Mouse (Mus musculus) ES-Bruce4 (cell line): ENCODE measurements at regions not wholly inside any gene's neighbourhood (a gene's known extent, or its start where the extent isn't known, plus 50 kb on each side); places are given as distances from the start of the nearest gene placed in this dataset.

Experiments used
- CTCF ChIP-seq: IDR thresholded peaks from one replicate; pipeline ENCODE4 v1.8.1; 2011; ENCODE audit warnings: low read depth, low read length
- EP300 ChIP-seq: IDR thresholded peaks from 2 replicates; pipeline ENCODE4 v1.6.1; 2011; ENCODE audit warnings: low read depth, low read length; ENCODE audit not compliant: insufficient read depth
- POLR2A ChIP-seq: IDR thresholded peaks from one replicate; pipeline ENCODE4 v1.8.1; 2011; ENCODE audit warnings: low read length; ENCODE audit not compliant: insufficient read depth

DNA sequence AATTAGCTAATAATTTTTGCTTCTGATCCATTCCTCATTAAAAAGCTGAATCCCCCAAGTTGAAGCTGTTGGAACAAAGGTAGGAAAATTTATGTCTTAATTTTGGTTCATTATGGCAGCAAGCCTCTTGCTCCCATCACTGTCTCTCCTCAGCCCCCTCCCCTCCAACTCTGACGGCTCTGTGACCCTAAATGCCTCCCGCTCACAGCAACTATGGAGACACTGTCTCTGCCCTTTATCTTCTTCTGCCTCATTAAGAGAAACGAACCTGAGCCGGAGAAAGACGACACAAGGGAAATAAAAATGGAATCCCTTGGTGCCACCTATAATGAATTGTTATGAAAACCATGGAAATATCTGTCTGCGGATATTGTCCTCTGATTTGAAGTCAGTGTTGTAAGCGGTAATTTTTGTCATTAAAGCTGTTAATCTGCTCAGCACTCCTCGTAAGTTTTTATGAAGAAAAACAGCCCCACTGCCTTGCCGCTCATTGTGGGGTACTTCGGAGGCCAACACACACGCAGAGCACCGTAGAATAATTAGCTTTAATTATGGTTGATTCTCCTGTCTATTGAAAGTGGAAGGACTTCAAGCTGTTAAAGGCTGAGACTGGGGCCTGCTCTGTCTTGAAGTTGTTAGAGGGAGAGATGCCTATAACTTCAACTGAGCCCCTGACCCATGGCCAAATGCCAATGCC is 208.1 kb upstream of the Clint1 start:
- TF ChIP-seq CTCF = no peak
- no peak for TF ChIP-seq POLR2A
- no peak for TF ChIP-seq EP300
